Mouse (Mus musculus): ENCODE data around the gene Armc7. TPM values are rescaled to one million over a fixed set of nuclear protein-coding genes. Genes with fewer than 3 reads are reported as not detected.
"Not testable (repeated sequence)": the region's sequence is repeated elsewhere in the genome, so short reads cannot be mapped to it uniquely, and the experiment has no call there.

Gene Armc7
- total RNA-seq, 2 experiments from 2014 or later, result 1.4 TPM

- intact Hi-C loops (cut with DNase I; ENCODE audit: low total_unique reads), result no loop called here
- DNase-seq, result peak; percentile 65
Measured at GRCm38 (mm10) chr11:115483726-115484125, 8.3 kb downstream of the Armc7 start.

- intact Hi-C loops (cut with DNase I; ENCODE audit: low total_unique reads), result no loop called here
- no peak for DNase-seq
Measured at GRCm38 (mm10) chr11:115485155-115485554, 9.7 kb downstream of the Armc7 start.

- DNase-seq, result no peak
- intact Hi-C loops (cut with DNase I; ENCODE audit: low total_unique reads), result no loop called here
Measured at GRCm38 (mm10) chr11:115488551-115489104, 13.2 kb downstream of the Armc7 start.

GRCm38 (mm10) chr11:115490441-115491355 lies 15.2 kb downstream of the Armc7 start:
- no peak for DNase-seq
- intact Hi-C loops (cut with DNase I; ENCODE audit: low total_unique reads), result loop anchor here (10.0 kb wide), 1 partner anchor 114 kb away; the partner anchor contains the start of genes Gga3 and Mrps7

GRCm38 (mm10) chr11:115491356-115492083 lies 16.1 kb downstream of the Armc7 start, which contains the start of gene Nt5c:
Nt5c (minus strand) TSS chr11:115491862.
- intact Hi-C loops (cut with DNase I; ENCODE audit: low total_unique reads), result loop anchor here (10.0 kb wide), 1 partner anchor 113 kb away; the partner anchor contains the start of genes Gga3 and Mrps7
- peak; percentile 82 for DNase-seq

- intact Hi-C loops (cut with DNase I; ENCODE audit: low total_unique reads), result loop anchor here (10.0 kb wide), 1 partner anchor 112 kb away; the partner anchor contains the start of genes Gga3 and Mrps7
- DNase-seq, result no peak
Measured at GRCm38 (mm10) chr11:115492387-115492786, 16.9 kb downstream of the Armc7 start.

GRCm38 (mm10) chr11:115496559-115496958 lies 21.1 kb downstream of the Armc7 start:
- not testable (repeated sequence) for DNase-seq
- intact Hi-C loops (cut with DNase I; ENCODE audit: low total_unique reads), result loop anchor here (10.0 kb wide), 1 partner anchor 108 kb away; the partner anchor contains the start of genes Gga3 and Mrps7

- no peak for DNase-seq
- intact Hi-C loops (cut with DNase I; ENCODE audit: low total_unique reads), result no loop called here
Measured at GRCm38 (mm10) chr11:115502636-115503035, 27.2 kb downstream of the Armc7 start.

GRCm38 (mm10) chr11:115506586-115506985 lies 31.1 kb downstream of the Armc7 start:
- no peak for DNase-seq
- intact Hi-C loops (cut with DNase I; ENCODE audit: low total_unique reads), result no loop called here

- intact Hi-C loops (cut with DNase I; ENCODE audit: low total_unique reads), result no loop called here
- DNase-seq, result no peak
Measured at GRCm38 (mm10) chr11:115508061-115508460, 32.6 kb downstream of the Armc7 start.

GRCm38 (mm10) chr11:115509773-115510506 lies 34.5 kb downstream of the Armc7 start:
- DNase-seq, result peak; percentile 29
- intact Hi-C loops (cut with DNase I; ENCODE audit: low total_unique reads), result no loop called here

GRCm38 (mm10) chr11:115510507-115510888 lies 35.0 kb downstream of the Armc7 start:
- intact Hi-C loops (cut with DNase I; ENCODE audit: low total_unique reads), result no loop called here
- no peak for DNase-seq

- no peak for DNase-seq
Measured at GRCm38 (mm10) chr11:115511121-115511520, 35.7 kb downstream of the Armc7 start.

GRCm38 (mm10) chr11:115512004-115512403 lies 36.5 kb downstream of the Armc7 start:
- no peak for DNase-seq
- intact Hi-C loops (cut with DNase I; ENCODE audit: low total_unique reads), result no loop called here

More at GRCm38 (mm10) chr11:115511121-115511520, 35.7 kb downstream of the Armc7 start:
- intact Hi-C loops (cut with DNase I; ENCODE audit: low total_unique reads), result no loop called here

GRCm38 (mm10) chr11:115512407-115513183 lies 37.1 kb downstream of the Armc7 start:
- intact Hi-C loops (cut with DNase I; ENCODE audit: low total_unique reads), result no loop called here

GRCm38 (mm10) chr11:115513271-115514237 lies 38.1 kb downstream of the Armc7 start:
- intact Hi-C loops (cut with DNase I; ENCODE audit: low total_unique reads), result no loop called here
- DNase-seq, result peak; percentile 59

More at GRCm38 (mm10) chr11:115512407-115513183, 37.1 kb downstream of the Armc7 start:
- no peak for DNase-seq

GRCm38 (mm10) chr11:115514238-115514663 lies 38.8 kb downstream of the Armc7 start, which contains the start of gene Jpt1:
Jpt1 (minus strand) TSS chr11:115514387.
- intact Hi-C loops (cut with DNase I; ENCODE audit: low total_unique reads), result no loop called here
- DNase-seq, result peak; percentile 95
